Mouse (Mus musculus) kidney, postnatal 36 days (tissue): ENCODE data around the gene Itprid2.

Experiments
- DNase-seq, 2 experiments: peaks; one replicate each; pipeline ENCODE4 v3.0.0; 2021 to 2022; ENCODE audit warnings: mixed read lengths in 2 of 2

Itprid2 gene

GRCm38 (mm10) chr2:79715925-79716324 is 80.8 kb downstream of the Itprid2 start:
- DNase-seq: no peak

GRCm38 (mm10) chr2:79717846-79718245 is 82.7 kb downstream of the Itprid2 start:
- no peak for DNase-seq

- DNase-seq: no peak
Observed at GRCm38 (mm10) chr2:79722415-79722814, 87.3 kb downstream of the Itprid2 start.
